Mouse (Mus musculus): ENCODE measurements around the gene Faf1.

GRCm38 (mm10) chr4:109639356-109639755 is 37.0 kb upstream of the Faf1 start:
- no peak for TF ChIP-seq KAT2A (IDR thresholded peaks at IDR 0.05; ENCODE audit: insufficient replicate concordance, low read length)
- no peak for TF ChIP-seq CHD1 (IDR thresholded peaks at IDR 0.05; ENCODE audit: low read depth, low read length)
- no peak for TF ChIP-seq USF2 (conservative IDR thresholded peaks at IDR 0.05; ENCODE audit: low read depth, low read length)
- no peak for TF ChIP-seq EP300 (IDR thresholded peaks at IDR 0.05; ENCODE audit: low read length)
- TF ChIP-seq POLR2A (IDR thresholded peaks at IDR 0.05; ENCODE audit: low read depth, low read length), result no peak
- TF ChIP-seq MAFK (IDR thresholded peaks at IDR 0.05; ENCODE audit: insufficient replicate concordance, low read length), result no peak
- TF ChIP-seq CTCF (conservative IDR thresholded peaks at IDR 0.05 in 1 of 2, IDR thresholded peaks at IDR 0.05 in 1 of 2; ENCODE audit: low read depth in 2 of 2, low read length in 2 of 2), result no peak
- no peak for TF ChIP-seq ELF1 (IDR thresholded peaks at IDR 0.05; ENCODE audit: low read depth, low read length)
- TF ChIP-seq ZNF384 (IDR thresholded peaks at IDR 0.05; ENCODE audit: low read depth, low read length), result no peak
- no peak for TF ChIP-seq PAX5 (IDR thresholded peaks at IDR 0.05; ENCODE audit: low read length)
- TF ChIP-seq E2F4 (IDR thresholded peaks at IDR 0.05; ENCODE audit: insufficient replicate concordance, low read depth, low read length), result no peak
- TF ChIP-seq JUND (conservative IDR thresholded peaks at IDR 0.05; ENCODE audit: low read depth, low read length), result no peak
- TF ChIP-seq NELFE (IDR thresholded peaks at IDR 0.05; ENCODE audit: low read depth, low read length), result no peak
- no peak for TF ChIP-seq MXI1 (IDR thresholded peaks at IDR 0.05; ENCODE audit: low read depth, low read length)
